Mouse (Mus musculus): ENCODE data around the gene Zbtb2.

- TF ChIP-seq CTCF (IDR thresholded peaks at IDR 0.05; ENCODE audit: low read depth) = no peak
- TF ChIP-seq EP300 (IDR thresholded peaks at IDR 0.05; ENCODE audit: low read depth) = no peak
These were observed 42.9 kb upstream of the Zbtb2 start for GRCm38 (mm10) chr10:4430826-4431225.
